Mouse (Mus musculus): Measurements from ENCODE around the gene Olfr507.

DNA sequence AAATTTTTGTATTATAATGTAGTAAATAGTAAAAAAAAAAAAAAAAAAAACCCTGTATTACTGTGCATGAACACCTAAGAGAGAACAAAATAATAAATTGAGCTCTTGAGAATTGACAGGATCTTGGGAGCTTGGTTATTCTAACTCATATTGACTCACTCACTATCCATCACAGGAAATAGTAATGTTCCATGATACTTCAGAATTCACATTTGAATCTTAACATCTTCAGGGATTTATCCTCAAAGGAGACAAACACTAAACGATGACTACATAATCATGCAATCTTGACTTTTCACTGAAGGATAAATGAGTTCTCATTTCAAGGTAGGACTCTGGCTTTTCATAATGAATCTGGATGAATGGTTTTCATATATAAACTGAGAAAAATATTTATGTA lies 44.5 kb downstream of the Olfr507 start, which contains the start of gene Olfr510:
- TF ChIP-seq POLR2A (IDR thresholded peaks at IDR 0.05; ENCODE audit: insufficient read depth, low read depth, low read length) = no peak
- TF ChIP-seq CTCF (IDR thresholded peaks at IDR 0.05; ENCODE audit: insufficient read depth, low read depth, low read length) = no peak
